Mouse (Mus musculus): ENCODE measurements at regions not wholly inside any gene's neighbourhood (a gene's known extent, or its start where the extent isn't known, plus 50 kb on each side); places are given as distances from the start of the nearest gene placed in this dataset.

DNA sequence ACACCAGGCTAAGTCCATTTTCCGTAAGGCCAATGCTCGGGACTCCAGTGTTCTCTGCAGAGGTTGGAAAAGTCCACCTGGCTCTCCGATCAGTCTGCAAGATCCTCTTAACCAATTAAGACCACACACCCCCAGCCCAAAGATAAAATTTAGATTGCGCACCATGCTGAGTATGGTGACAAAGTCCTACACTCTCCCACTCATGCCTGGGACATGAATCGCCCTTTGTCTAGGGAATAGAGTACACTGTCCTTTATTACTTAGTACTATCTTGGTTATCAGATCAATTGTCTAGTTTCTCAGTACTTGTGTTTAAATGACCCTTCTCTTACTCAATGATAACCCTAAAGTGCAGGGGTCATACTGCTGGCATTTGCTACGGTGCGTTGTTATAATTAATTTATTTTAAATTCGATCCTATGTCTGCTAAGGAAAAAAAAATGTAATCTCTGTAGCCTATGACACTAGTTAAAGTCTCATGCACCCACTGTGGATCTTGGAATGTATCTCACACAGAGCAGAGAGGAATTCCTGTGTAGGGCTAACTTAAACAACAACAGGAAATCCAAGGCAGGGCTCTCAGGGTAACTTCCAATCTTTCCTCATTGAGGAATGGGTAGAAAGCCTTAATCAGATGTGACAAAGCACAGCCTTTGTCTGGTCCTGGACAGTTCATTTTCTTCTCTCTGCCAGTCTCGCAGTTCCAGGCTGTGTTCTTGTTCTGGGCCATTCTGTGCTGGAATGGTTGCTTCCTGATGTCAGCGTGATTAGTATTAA lies 421.4 kb downstream of the Prss52 start:
- TF ChIP-seq POLR2A (IDR thresholded peaks at IDR 0.05; ENCODE audit: borderline replicate concordance, low read depth, low read length) (no peak), CTCF (IDR thresholded peaks at IDR 0.05; ENCODE audit: low read depth, low read length) (no peak)

All from bone marrow macrophage, adult 2 months (primary cell).